Mouse (Mus musculus): Measurements from ENCODE around the gene Fcgr2b.

GRCm38 (mm10) chr1:171017468-171018158 lies 41.3 kb upstream of the Fcgr2b start:
- TF ChIP-seq POLR2A (IDR thresholded peaks at IDR 0.05; ENCODE audit: control insufficient read depth, extremely low read depth, insufficient read depth, low read length, poor library complexity) (no peak), CTCF (IDR thresholded peaks at IDR 0.05; ENCODE audit: borderline replicate concordance, control insufficient read depth, extremely low read depth, insufficient read depth, low read length, poor library complexity) (no peak)
